Mouse (Mus musculus): ENCODE data around the gene Cfap36.

GRCm38 (mm10) chr11:29248386-29248785 is 1.2 kb upstream of the Cfap36 start:
- no peak for TF ChIP-seq CTCF (conservative IDR thresholded peaks at IDR 0.05 in 1 of 2, IDR thresholded peaks at IDR 0.05 in 1 of 2; ENCODE audit: low read depth in 2 of 2, low read length in 2 of 2)
- no peak for TF ChIP-seq USF2 (conservative IDR thresholded peaks at IDR 0.05; ENCODE audit: low read depth, low read length)
- TF ChIP-seq MAFK (IDR thresholded peaks at IDR 0.05; ENCODE audit: insufficient replicate concordance, low read length), result no peak

All from CH12.LX (cell line).